Mouse (Mus musculus): ENCODE results near the gene Pdlim7.

DNA sequence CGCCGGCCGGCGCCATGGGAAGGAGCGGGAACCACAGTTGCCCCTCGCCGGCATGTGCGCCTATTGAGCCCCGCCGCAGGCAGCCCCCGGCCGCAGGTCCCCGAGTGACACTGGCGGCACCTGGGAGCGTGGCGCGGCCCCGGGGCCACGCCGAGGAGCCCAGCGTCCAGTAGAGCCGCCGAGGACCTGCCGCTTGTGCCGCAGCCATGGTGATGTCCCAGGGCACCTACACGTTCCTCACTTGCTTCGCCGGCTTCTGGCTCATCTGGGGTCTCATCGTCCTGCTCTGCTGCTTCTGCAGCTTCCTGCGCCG, 41.7 kb downstream of the Pdlim7 start:
- no peak for TF ChIP-seq CTCF (conservative IDR thresholded peaks at IDR 0.05 in 1 of 2, IDR thresholded peaks at IDR 0.05 in 1 of 2; ENCODE audit: low read depth in 2 of 2, low read length in 2 of 2)
- TF ChIP-seq POLR2A (IDR thresholded peaks at IDR 0.05; ENCODE audit: low read depth, low read length), result no peak
- no peak for TF ChIP-seq MEF2A (IDR thresholded peaks at IDR 0.05; ENCODE audit: borderline replicate concordance, low read depth, low read length)
- TF ChIP-seq MAX (IDR thresholded peaks at IDR 0.05; ENCODE audit: low read length), result no peak
- TF ChIP-seq HCFC1 (IDR thresholded peaks at IDR 0.05; ENCODE audit: low read depth, low read length), result no peak
- no peak for TF ChIP-seq ZC3H11A (IDR thresholded peaks at IDR 0.05; ENCODE audit: low read depth, low read length)
- TF ChIP-seq IRF4 (IDR thresholded peaks at IDR 0.05; ENCODE audit: low read depth, low read length), result no peak
- no peak for TF ChIP-seq MAFK (IDR thresholded peaks at IDR 0.05; ENCODE audit: insufficient replicate concordance, low read length)
- TF ChIP-seq JUND (conservative IDR thresholded peaks at IDR 0.05; ENCODE audit: low read depth, low read length), result no peak

Measured in CH12.LX (cell line).